Mouse (Mus musculus): Measurements from ENCODE around the gene Cyp11a1. TPM values are rescaled to one million over a fixed set of nuclear protein-coding genes. Genes with fewer than 3 reads are reported as not detected.

The Cyp11a1 gene
- polyA plus RNA-seq, 1 experiment: 8.3 TPM

GRCm38 (mm10) chr9:57972141-57972591, 34.0 kb upstream of the Cyp11a1 start:
- Histone ChIP-seq H3K4me3 (ENCODE audit: insufficient read depth, low read length) (no peak overlapping the region), H3K4me1 (ENCODE audit: control insufficient read depth, insufficient read depth, low read length) (peaks cover 6% of the 10 kb centered on the region; the same call in 1 of the 2 replicates), H3K27ac (ENCODE audit: insufficient read depth, low read length) (peak overlapping the region; percentile 42; the same call in 1 of the 2 replicates)
- TF ChIP-seq POLR2A (IDR thresholded peaks at IDR 0.05; ENCODE audit: extremely low read depth, insufficient read depth, low read length): no peak
- no peak for TF ChIP-seq CTCF (IDR thresholded peaks at IDR 0.05; ENCODE audit: extremely low read depth, insufficient read depth, low read length)

GRCm38 (mm10) chr9:57972776-57973439, 33.3 kb upstream of the Cyp11a1 start:
- peaks cover under 1% of the 10 kb centered on the region; the same call in 1 of the 2 replicates for H3K4me1 ChIP-seq (ENCODE audit: control insufficient read depth, insufficient read depth, low read length)
- H3K27ac ChIP-seq (ENCODE audit: insufficient read depth, low read length): peak overlapping the region; percentile 42; the same call in 1 of the 2 replicates
- no peak for TF ChIP-seq CTCF (IDR thresholded peaks at IDR 0.05; ENCODE audit: extremely low read depth, insufficient read depth, low read length)
- no peak for TF ChIP-seq POLR2A (IDR thresholded peaks at IDR 0.05; ENCODE audit: extremely low read depth, insufficient read depth, low read length)
- H3K4me3 ChIP-seq (ENCODE audit: insufficient read depth, low read length): no peak overlapping the region

GRCm38 (mm10) chr9:57973440-57974066, 32.7 kb upstream of the Cyp11a1 start:
- no peak overlapping the region for H3K27ac ChIP-seq (ENCODE audit: insufficient read depth, low read length)
- H3K4me3 ChIP-seq (ENCODE audit: insufficient read depth, low read length): no peak overlapping the region
- TF ChIP-seq POLR2A (IDR thresholded peaks at IDR 0.05; ENCODE audit: extremely low read depth, insufficient read depth, low read length) (no peak), CTCF (IDR thresholded peaks at IDR 0.05; ENCODE audit: extremely low read depth, insufficient read depth, low read length) (no peak)
- H3K4me1 ChIP-seq (ENCODE audit: control insufficient read depth, insufficient read depth, low read length): no peaks in the 10 kb centered on the region

- Histone ChIP-seq H3K4me3 (ENCODE audit: insufficient read depth, low read length) (no peak overlapping the region), H3K4me1 (ENCODE audit: control insufficient read depth, insufficient read depth, low read length) (no peaks in the 10 kb centered on the region), H3K27ac (ENCODE audit: insufficient read depth, low read length) (no peak overlapping the region)
- TF ChIP-seq POLR2A (IDR thresholded peaks at IDR 0.05; ENCODE audit: extremely low read depth, insufficient read depth, low read length): no peak
- no peak for TF ChIP-seq CTCF (IDR thresholded peaks at IDR 0.05; ENCODE audit: extremely low read depth, insufficient read depth, low read length)
Observed at GRCm38 (mm10) chr9:57974221-57974620, 32.0 kb upstream of the Cyp11a1 start.

- TF ChIP-seq CTCF (IDR thresholded peaks at IDR 0.05; ENCODE audit: extremely low read depth, insufficient read depth, low read length) (no peak), POLR2A (IDR thresholded peaks at IDR 0.05; ENCODE audit: extremely low read depth, insufficient read depth, low read length) (no peak)
- H3K4me3 ChIP-seq (ENCODE audit: insufficient read depth, low read length): no peak overlapping the region
- H3K27ac ChIP-seq (ENCODE audit: insufficient read depth, low read length): no peak overlapping the region
- H3K4me1 ChIP-seq (ENCODE audit: control insufficient read depth, insufficient read depth, low read length): no peaks in the 10 kb centered on the region
Observed at GRCm38 (mm10) chr9:57975200-57975821, 30.9 kb upstream of the Cyp11a1 start.

GRCm38 (mm10) chr9:57978025-57978424, 28.2 kb upstream of the Cyp11a1 start:
- H3K4me3 ChIP-seq (ENCODE audit: insufficient read depth, low read length): no peak overlapping the region
- H3K27ac ChIP-seq (ENCODE audit: insufficient read depth, low read length): no peak overlapping the region
- TF ChIP-seq POLR2A (IDR thresholded peaks at IDR 0.05; ENCODE audit: extremely low read depth, insufficient read depth, low read length) (no peak), CTCF (IDR thresholded peaks at IDR 0.05; ENCODE audit: extremely low read depth, insufficient read depth, low read length) (no peak)
- H3K4me1 ChIP-seq (ENCODE audit: control insufficient read depth, insufficient read depth, low read length): no peaks in the 10 kb centered on the region

GRCm38 (mm10) chr9:57978858-57979257, 27.4 kb upstream of the Cyp11a1 start:
- H3K27ac ChIP-seq (ENCODE audit: insufficient read depth, low read length): no peak overlapping the region
- no peak overlapping the region for H3K4me3 ChIP-seq (ENCODE audit: insufficient read depth, low read length)
- H3K4me1 ChIP-seq (ENCODE audit: control insufficient read depth, insufficient read depth, low read length): no peaks in the 10 kb centered on the region
- no peak for TF ChIP-seq POLR2A (IDR thresholded peaks at IDR 0.05; ENCODE audit: extremely low read depth, insufficient read depth, low read length)
- TF ChIP-seq CTCF (IDR thresholded peaks at IDR 0.05; ENCODE audit: extremely low read depth, insufficient read depth, low read length): no peak

- no peak overlapping the region for H3K27ac ChIP-seq (ENCODE audit: insufficient read depth, low read length)
- TF ChIP-seq CTCF (IDR thresholded peaks at IDR 0.05; ENCODE audit: extremely low read depth, insufficient read depth, low read length) (no peak), POLR2A (IDR thresholded peaks at IDR 0.05; ENCODE audit: extremely low read depth, insufficient read depth, low read length) (no peak)
- H3K4me3 ChIP-seq (ENCODE audit: insufficient read depth, low read length): no peak overlapping the region
- peaks cover 3% of the 10 kb centered on the region; the same call in 1 of the 2 replicates for H3K4me1 ChIP-seq (ENCODE audit: control insufficient read depth, insufficient read depth, low read length)
Observed at GRCm38 (mm10) chr9:57980570-57980969, 25.6 kb upstream of the Cyp11a1 start.

GRCm38 (mm10) chr9:57985304-57985703, 20.9 kb upstream of the Cyp11a1 start:
- TF ChIP-seq CTCF (IDR thresholded peaks at IDR 0.05; ENCODE audit: extremely low read depth, insufficient read depth, low read length) (no peak), POLR2A (IDR thresholded peaks at IDR 0.05; ENCODE audit: extremely low read depth, insufficient read depth, low read length) (no peak)
- Histone ChIP-seq H3K4me3 (ENCODE audit: insufficient read depth, low read length) (no peak overlapping the region), H3K27ac (ENCODE audit: insufficient read depth, low read length) (peak overlapping the region; percentile 19; the same call in 1 of the 2 replicates), H3K4me1 (ENCODE audit: control insufficient read depth, insufficient read depth, low read length) (peaks cover 7% of the 10 kb centered on the region)
